Mouse (Mus musculus) G1E (cell line): ENCODE measurements around the gene Cmah. TPM values are rescaled to one million over a fixed set of nuclear protein-coding genes. Genes with fewer than 3 reads are reported as not detected.
"Not testable (repeated sequence)": the region's sequence is repeated elsewhere in the genome, so short reads cannot be mapped to it uniquely, and the experiment has no call there.

Experiments used
- ATAC-seq: 2 replicates; pipeline ENCODE4 v1.8.0; 2016; ENCODE audit warnings: mild to moderate bottlenecking; ENCODE audit not compliant: insufficient number of reproducible peaks, poor library complexity, low FRiP score, severe bottlenecking; ENCODE audit errors: extremely low read depth
- DNase-seq: peaks from one replicate; pipeline ENCODE4 v3.0.0; 2012; ENCODE audit warnings: low spot score
- H3K27me3 ChIP-seq: 2 replicates; pipeline ENCODE4 v1.6.1; 2012; ENCODE audit warnings: mild to moderate bottlenecking, low read length, inconsistent platforms; ENCODE audit not compliant: insufficient read depth
- H3K36me3 ChIP-seq: replicated peaks from 2 replicates; pipeline ENCODE3; 2012; ENCODE audit warnings: mild to moderate bottlenecking, inconsistent platforms
- H3K4me1 ChIP-seq: 2 replicates; pipeline ENCODE4 v1.6.1; 2012; ENCODE audit warnings: low read depth, low read length, inconsistent platforms, mixed read lengths; ENCODE audit not compliant: insufficient read depth
- H3K4me3 ChIP-seq: 2 replicates; pipeline ENCODE4 v1.5.1; 2012; ENCODE audit warnings: low read depth, mild to moderate bottlenecking, inconsistent platforms, low read length, moderate library complexity, mixed read lengths
- H3K9me3 ChIP-seq: replicated peaks from 2 replicates; pipeline ENCODE4 v1.6.1; 2012; ENCODE audit warnings: inconsistent platforms
- CTCF ChIP-seq: IDR thresholded peaks from 2 replicates; pipeline ENCODE4 v1.5.1; 2012; ENCODE audit warnings: low read depth, low read length, inconsistent platforms, mixed read lengths
- GATA1 ChIP-seq: IDR thresholded peaks from 2 replicates; pipeline ENCODE4 v1.6.1; 2012; ENCODE audit warnings: borderline replicate concordance, low read length, inconsistent platforms, mixed read lengths
- GATA2 ChIP-seq: IDR thresholded peaks from 2 replicates; pipeline ENCODE4 v1.6.1; 2012; ENCODE audit warnings: low read depth, low read length, inconsistent platforms, borderline replicate concordance
- POLR2AphosphoS5 ChIP-seq: IDR thresholded peaks from 2 replicates; pipeline ENCODE4 v1.6.1; 2012; ENCODE audit warnings: low read depth, low read length, inconsistent platforms; ENCODE audit not compliant: insufficient replicate concordance
- TAL1 ChIP-seq: conservative IDR thresholded peaks from 2 replicates; pipeline ENCODE4 v1.6.1; 2012; ENCODE audit warnings: low read depth, low read length, inconsistent platforms, mixed read lengths
- polyA plus RNA-seq: library from polyadenylated mRNA; stranded (reverse); fragments of >175 nt; gene quantifications from 2 replicates; pipeline ENCODE4 v1.2.3, GENCODE M21; 2012
- total RNA-seq, 2 experiments: library from RNA; stranded (forward) in 1 of 2; stranded (reverse) in 1 of 2; fragments of 200-1000 nt in 1 of 2; fragments of >200 nt in 1 of 2; fragmentation: Nextera tagmentation in 1 of 2; gene quantifications; 2 replicates each; pipeline ENCODE4 v1.2.3; 2014 to 2017

Cmah gene
- total and polyA plus RNA-seq, 3 experiments: 0.16 to 0.23 TPM; not detected in 1

- no peaks in the 10 kb centered on the region for H3K36me3 ChIP-seq
- no peaks in the 10 kb centered on the region for H3K9me3 ChIP-seq
- no peak overlapping the region for H3K4me3 ChIP-seq
- no peaks in the 10 kb centered on the region for H3K4me1 ChIP-seq
- H3K27me3 ChIP-seq: peaks cover 3% of the 10 kb centered on the region; the same call in 1 of the 2 replicates
- ATAC-seq (no peak), DNase-seq (no peak)
- TF ChIP-seq POLR2AphosphoS5 (no peak), GATA2 (no peak), GATA1 (no peak), CTCF (no peak), TAL1 (no peak)
Measured at GRCm38 (mm10) chr13:24383885-24384284, 56.7 kb downstream of the Cmah start.

GRCm38 (mm10) chr13:24391892-24392291 is 64.7 kb downstream of the Cmah start:
- ATAC-seq: no peak
- Histone ChIP-seq H3K36me3 (no peaks in the 10 kb centered on the region), H3K27me3 (no peaks in the 10 kb centered on the region), H3K4me1 (no peaks in the 10 kb centered on the region), H3K4me3 (no peak overlapping the region), H3K9me3 (no peaks in the 10 kb centered on the region)
- DNase-seq: no peak
- TF ChIP-seq POLR2AphosphoS5 (no peak), GATA2 (no peak), CTCF (no peak), GATA1 (no peak), TAL1 (no peak)

- TF ChIP-seq TAL1: no peak
- TF ChIP-seq CTCF: no peak
- TF ChIP-seq GATA2: no peak
- TF ChIP-seq GATA1: no peak
- H3K4me3 ChIP-seq: no peak overlapping the region
- DNase-seq (no peak), ATAC-seq (no peak)
- H3K9me3 ChIP-seq: no peaks in the 10 kb centered on the region
- no peaks in the 10 kb centered on the region for H3K4me1 ChIP-seq
- no peaks in the 10 kb centered on the region for H3K36me3 ChIP-seq
- H3K27me3 ChIP-seq: no peaks in the 10 kb centered on the region
Measured at GRCm38 (mm10) chr13:24392655-24393054, 65.5 kb downstream of the Cmah start.

GRCm38 (mm10) chr13:24393055-24393454 is 65.9 kb downstream of the Cmah start:
- Histone ChIP-seq H3K9me3 (no peaks in the 10 kb centered on the region), H3K36me3 (no peaks in the 10 kb centered on the region), H3K4me3 (no peak overlapping the region), H3K27me3 (no peaks in the 10 kb centered on the region), H3K4me1 (no peaks in the 10 kb centered on the region)
- ATAC-seq: no peak
- no peak for DNase-seq
- TF ChIP-seq GATA2: no peak
- no peak for TF ChIP-seq POLR2AphosphoS5
- TF ChIP-seq GATA1: no peak
- no peak for TF ChIP-seq CTCF
- TF ChIP-seq TAL1: no peak

- Histone ChIP-seq H3K9me3 (no peaks in the 10 kb centered on the region), H3K36me3 (no peaks in the 10 kb centered on the region), H3K4me1 (no peaks in the 10 kb centered on the region), H3K27me3 (no peaks in the 10 kb centered on the region), H3K4me3 (no peak overlapping the region)
- DNase-seq (no peak), ATAC-seq (no peak)
- no peak for TF ChIP-seq CTCF
- no peak for TF ChIP-seq GATA2
- no peak for TF ChIP-seq GATA1
- TF ChIP-seq POLR2AphosphoS5: no peak
- no peak for TF ChIP-seq TAL1
Measured at GRCm38 (mm10) chr13:24395815-24396214, 68.6 kb downstream of the Cmah start.

- TF ChIP-seq POLR2AphosphoS5 (no peak), TAL1 (no peak), CTCF (no peak), GATA2 (no peak), GATA1 (no peak)
- H3K36me3 ChIP-seq: no peaks in the 10 kb centered on the region
- H3K4me3 ChIP-seq: no peak overlapping the region
- no peaks in the 10 kb centered on the region for H3K27me3 ChIP-seq
- H3K4me1 ChIP-seq: no peaks in the 10 kb centered on the region
- DNase-seq (no peak), ATAC-seq (no peak)
- no peaks in the 10 kb centered on the region for H3K9me3 ChIP-seq
Measured at GRCm38 (mm10) chr13:24397181-24397580, 70.0 kb downstream of the Cmah start.

GRCm38 (mm10) chr13:24398488-24398887 is 71.3 kb downstream of the Cmah start:
- Histone ChIP-seq H3K36me3 (no peaks in the 10 kb centered on the region), H3K9me3 (no peaks in the 10 kb centered on the region), H3K4me1 (no peaks in the 10 kb centered on the region), H3K4me3 (no peak overlapping the region), H3K27me3 (no peaks in the 10 kb centered on the region)
- TF ChIP-seq GATA2 (no peak), TAL1 (no peak), CTCF (no peak), POLR2AphosphoS5 (no peak), GATA1 (no peak)
- ATAC-seq: no peak
- DNase-seq: no peak

GRCm38 (mm10) chr13:24401821-24402220 is 74.6 kb downstream of the Cmah start:
- not testable (repeated sequence) for H3K36me3 ChIP-seq, H3K9me3 ChIP-seq, H3K4me1 ChIP-seq

More at GRCm38 (mm10) chr13:24401821-24402220, 74.6 kb downstream of the Cmah start:
- ATAC-seq, H3K27me3 ChIP-seq, DNase-seq, H3K4me3 ChIP-seq: not testable (repeated sequence)
